Mouse (Mus musculus): ENCODE results near the gene Ddx23. TPM values are rescaled to one million over a fixed set of nuclear protein-coding genes. Genes with fewer than 3 reads are reported as not detected.

The Ddx23 gene
- polyA plus RNA-seq, 1 experiment from 2014 or later = 15.2 TPM

- Histone ChIP-seq H3K27ac (ENCODE audit: low read length) (peak overlapping the region; percentile 68), H3K9ac (ENCODE audit: low read length) (peak overlapping the region; percentile 59; the same call in 1 of the 2 replicates), H3K4me1 (ENCODE audit: control insufficient read depth, insufficient read depth, low read length) (peaks cover 28% of the 10 kb centered on the region), H3K9me3 (replicated peaks; ENCODE audit: control insufficient read depth, low read length) (no peaks in the 10 kb centered on the region), H3K36me3 (ENCODE audit: control insufficient read depth, insufficient read depth) (no peaks in the 10 kb centered on the region), H3K27me3 (ENCODE audit: control insufficient read depth, insufficient read depth, low read length) (no peaks in the 10 kb centered on the region), H3K4me3 (ENCODE audit: low read length) (peak overlapping the region; percentile 13; the same call in 1 of the 2 replicates), H3K4me2 (ENCODE audit: low read depth, low read length) (peak overlapping the region; percentile 54)
- ATAC-seq (replicated peaks; ENCODE audit: extremely low read depth, insufficient read depth, low FRiP score) = no peak
- WGBS = 27% methylated on average over 20 of the region's 20 CpGs
Observed at GRCm38 (mm10) chr15:98616362-98617175, 46.1 kb downstream of the Ddx23 start.

GRCm38 (mm10) chr15:98615751-98616150 lies 46.9 kb downstream of the Ddx23 start:
- ATAC-seq (replicated peaks; ENCODE audit: extremely low read depth, insufficient read depth, low FRiP score) = 0 out of 2 replicates have a peak, but pooled peaks have one; percentile 43
- no peaks in the 10 kb centered on the region for H3K9me3 ChIP-seq (replicated peaks; ENCODE audit: control insufficient read depth, low read length)
- no peak overlapping the region for H3K9ac ChIP-seq (ENCODE audit: low read length)
- H3K4me1 ChIP-seq (ENCODE audit: control insufficient read depth, insufficient read depth, low read length) = peaks cover 28% of the 10 kb centered on the region
- H3K27ac ChIP-seq (ENCODE audit: low read length) = no peak overlapping the region
- H3K36me3 ChIP-seq (ENCODE audit: control insufficient read depth, insufficient read depth) = no peaks in the 10 kb centered on the region
- no peaks in the 10 kb centered on the region for H3K27me3 ChIP-seq (ENCODE audit: control insufficient read depth, insufficient read depth, low read length)
- no peak overlapping the region for H3K4me2 ChIP-seq (ENCODE audit: low read depth, low read length)
- WGBS = 52% methylated on average over 6 of the region's 6 CpGs
- no peak overlapping the region for H3K4me3 ChIP-seq (ENCODE audit: low read length)

GRCm38 (mm10) chr15:98614971-98615370 lies 47.7 kb downstream of the Ddx23 start:
- ATAC-seq (replicated peaks; ENCODE audit: extremely low read depth, insufficient read depth, low FRiP score) = no peak
- no peak overlapping the region for H3K9ac ChIP-seq (ENCODE audit: low read length)
- no peaks in the 10 kb centered on the region for H3K9me3 ChIP-seq (replicated peaks; ENCODE audit: control insufficient read depth, low read length)
- no peaks in the 10 kb centered on the region for H3K27me3 ChIP-seq (ENCODE audit: control insufficient read depth, insufficient read depth, low read length)
- no peak overlapping the region for H3K4me2 ChIP-seq (ENCODE audit: low read depth, low read length)
- peaks cover 31% of the 10 kb centered on the region for H3K4me1 ChIP-seq (ENCODE audit: control insufficient read depth, insufficient read depth, low read length)
- 56% methylated on average over 6 of the region's 6 CpGs for WGBS
- H3K27ac ChIP-seq (ENCODE audit: low read length) = peak overlapping the region; percentile 57
- H3K36me3 ChIP-seq (ENCODE audit: control insufficient read depth, insufficient read depth) = no peaks in the 10 kb centered on the region
- H3K4me3 ChIP-seq (ENCODE audit: low read length) = no peak overlapping the region

- WGBS = 37% methylated on average over 9 of the region's 9 CpGs
- no peak overlapping the region for H3K4me3 ChIP-seq (ENCODE audit: low read length)
- ATAC-seq (replicated peaks; ENCODE audit: extremely low read depth, insufficient read depth, low FRiP score) = no peak
- H3K27me3 ChIP-seq (ENCODE audit: control insufficient read depth, insufficient read depth, low read length) = no peaks in the 10 kb centered on the region
- H3K27ac ChIP-seq (ENCODE audit: low read length) = peak overlapping the region; percentile 57
- peaks cover 31% of the 10 kb centered on the region for H3K4me1 ChIP-seq (ENCODE audit: control insufficient read depth, insufficient read depth, low read length)
- peak overlapping the region; percentile 35 for H3K9ac ChIP-seq (ENCODE audit: low read length)
- no peaks in the 10 kb centered on the region for H3K9me3 ChIP-seq (replicated peaks; ENCODE audit: control insufficient read depth, low read length)
- no peaks in the 10 kb centered on the region for H3K36me3 ChIP-seq (ENCODE audit: control insufficient read depth, insufficient read depth)
- no peak overlapping the region for H3K4me2 ChIP-seq (ENCODE audit: low read depth, low read length)
Observed at GRCm38 (mm10) chr15:98614551-98614950, 48.1 kb downstream of the Ddx23 start.

GRCm38 (mm10) chr15:98612229-98612628 lies 50.5 kb downstream of the Ddx23 start:
- Histone ChIP-seq H3K27me3 (ENCODE audit: control insufficient read depth, insufficient read depth, low read length) (no peaks in the 10 kb centered on the region), H3K4me1 (ENCODE audit: control insufficient read depth, insufficient read depth, low read length) (peaks cover 31% of the 10 kb centered on the region), H3K36me3 (ENCODE audit: control insufficient read depth, insufficient read depth) (no peaks in the 10 kb centered on the region), H3K27ac (ENCODE audit: low read length) (no peak overlapping the region), H3K4me3 (ENCODE audit: low read length) (no peak overlapping the region), H3K9me3 (replicated peaks; ENCODE audit: control insufficient read depth, low read length) (no peaks in the 10 kb centered on the region), H3K4me2 (ENCODE audit: low read depth, low read length) (no peak overlapping the region), H3K9ac (ENCODE audit: low read length) (no peak overlapping the region)
- no peak for ATAC-seq (replicated peaks; ENCODE audit: extremely low read depth, insufficient read depth, low FRiP score)
- WGBS = 97% methylated on average over 3 of the region's 3 CpGs

- Histone ChIP-seq H3K4me3 (ENCODE audit: low read length) (peak overlapping the region; percentile 94), H3K9me3 (replicated peaks; ENCODE audit: control insufficient read depth, low read length) (no peaks in the 10 kb centered on the region), H3K27me3 (ENCODE audit: control insufficient read depth, insufficient read depth, low read length) (no peaks in the 10 kb centered on the region), H3K4me2 (ENCODE audit: low read depth, low read length) (peak overlapping the region; percentile 88), H3K27ac (ENCODE audit: low read length) (peak overlapping the region; percentile 99), H3K36me3 (ENCODE audit: control insufficient read depth, insufficient read depth) (no peaks in the 10 kb centered on the region), H3K9ac (ENCODE audit: low read length) (peak overlapping the region; percentile 98), H3K4me1 (ENCODE audit: control insufficient read depth, insufficient read depth, low read length) (peaks cover 30% of the 10 kb centered on the region)
- 10% methylated on average over 12 of the region's 12 CpGs for WGBS
- ATAC-seq (replicated peaks; ENCODE audit: extremely low read depth, insufficient read depth, low FRiP score) = no peak
Observed at GRCm38 (mm10) chr15:98610131-98610633, 52.5 kb downstream of the Ddx23 start.

- H3K4me3 ChIP-seq (ENCODE audit: low read length) = peak within 1 kb of the TSS; percentile 94
- peak within 1 kb of the TSS; percentile 99 for H3K27ac ChIP-seq (ENCODE audit: low read length)
- H3K9me3 ChIP-seq (replicated peaks; ENCODE audit: control insufficient read depth, low read length) = no peaks in the 10 kb centered on the region
- WGBS = under 1% methylated on average over 65 of the region's 75 CpGs
- ATAC-seq (replicated peaks; ENCODE audit: extremely low read depth, insufficient read depth, low FRiP score) = peak; percentile 54
- H3K4me1 ChIP-seq (ENCODE audit: control insufficient read depth, insufficient read depth, low read length) = peaks cover 31% of the 10 kb centered on the region
- no peaks in the 10 kb centered on the region for H3K36me3 ChIP-seq (ENCODE audit: control insufficient read depth, insufficient read depth)
- H3K9ac ChIP-seq (ENCODE audit: low read length) = peak within 1 kb of the TSS; percentile 98
- H3K27me3 ChIP-seq (ENCODE audit: control insufficient read depth, insufficient read depth, low read length) = no peaks in the 10 kb centered on the region
- peak within 1 kb of the TSS; percentile 88 for H3K4me2 ChIP-seq (ENCODE audit: low read depth, low read length)
Observed at GRCm38 (mm10) chr15:98609331-98610130, 53.2 kb downstream of the Ddx23 start, which contains the start of gene Adcy6. Gene Adcy6, minus strand, starts transcription at chr15:98610076.

GRCm38 (mm10) chr15:98608784-98609250 lies 53.9 kb downstream of the Ddx23 start:
- WGBS = 0% methylated on average over 9 of the region's 26 CpGs
- no peaks in the 10 kb centered on the region for H3K27me3 ChIP-seq (ENCODE audit: control insufficient read depth, insufficient read depth, low read length)
- no peaks in the 10 kb centered on the region for H3K9me3 ChIP-seq (replicated peaks; ENCODE audit: control insufficient read depth, low read length)
- H3K36me3 ChIP-seq (ENCODE audit: control insufficient read depth, insufficient read depth) = peaks cover 7% of the 10 kb centered on the region
- peak overlapping the region; percentile 88 for H3K4me2 ChIP-seq (ENCODE audit: low read depth, low read length)
- peak overlapping the region; percentile 94 for H3K4me3 ChIP-seq (ENCODE audit: low read length)
- peak overlapping the region; percentile 98 for H3K9ac ChIP-seq (ENCODE audit: low read length)
- peaks cover 34% of the 10 kb centered on the region for H3K4me1 ChIP-seq (ENCODE audit: control insufficient read depth, insufficient read depth, low read length)
- peak overlapping the region; percentile 99 for H3K27ac ChIP-seq (ENCODE audit: low read length)
- ATAC-seq (replicated peaks; ENCODE audit: extremely low read depth, insufficient read depth, low FRiP score) = no peak

Measured in heart, embryonic 16.5 days (tissue).